Mouse (Mus musculus): ENCODE measurements around the gene Glyat.
A peak's percentile ranks its signal among the peaks of the same experiment; 100 is the strongest.
"Not testable (repeated sequence)": the region's sequence is repeated elsewhere in the genome, so short reads cannot be mapped to it uniquely, and the experiment has no call there.

The Glyat gene

GRCm38 (mm10) chr19:12633176-12633575 lies at the start of gene Glyat:
TSS of gene Glyat (plus strand) at chr19:12633308.
- DNase-seq (ENCODE audit: low spot score in 2 of 2), result peak in 1 of 2 experiments; percentile 15

- DNase-seq (ENCODE audit: low spot score in 2 of 2), result no peak
Measured at GRCm38 (mm10) chr19:12585310-12585709, 47.8 kb upstream of the Glyat start.

GRCm38 (mm10) chr19:12591908-12592307 lies 41.2 kb upstream of the Glyat start:
- peak; percentile 64 to 74 for DNase-seq (ENCODE audit: low spot score in 2 of 2)

GRCm38 (mm10) chr19:12595135-12595529 lies 38.0 kb upstream of the Glyat start:
- DNase-seq (ENCODE audit: low spot score in 2 of 2), result no peak

- peak; percentile 28 to 71 for DNase-seq (ENCODE audit: low spot score in 2 of 2)
Measured at GRCm38 (mm10) chr19:12595530-12596289, 37.4 kb upstream of the Glyat start.

- no peak for DNase-seq (ENCODE audit: low spot score in 2 of 2)
Measured at GRCm38 (mm10) chr19:12596290-12597072, 36.6 kb upstream of the Glyat start.

GRCm38 (mm10) chr19:12597073-12597405 lies 36.1 kb upstream of the Glyat start:
- no peak for DNase-seq (ENCODE audit: low spot score in 2 of 2)

GRCm38 (mm10) chr19:12598674-12599073 lies 34.4 kb upstream of the Glyat start:
- no peak for DNase-seq (ENCODE audit: low spot score in 2 of 2)

GRCm38 (mm10) chr19:12599674-12600073 lies 33.4 kb upstream of the Glyat start, which contains the start of gene Gm4952:
TSS of gene Gm4952 (plus strand) at chr19:12599974.
- no peak for DNase-seq (ENCODE audit: low spot score in 2 of 2)

GRCm38 (mm10) chr19:12600684-12601480 lies 32.2 kb upstream of the Glyat start:
- DNase-seq (ENCODE audit: low spot score in 2 of 2), result no peak

GRCm38 (mm10) chr19:12608336-12608735 lies 24.8 kb upstream of the Glyat start:
- no peak for DNase-seq (ENCODE audit: low spot score in 2 of 2)

- no peak for DNase-seq (ENCODE audit: low spot score in 2 of 2)
Measured at GRCm38 (mm10) chr19:12613646-12614045, 19.5 kb upstream of the Glyat start.

GRCm38 (mm10) chr19:12634259-12634658 lies 1.2 kb downstream of the Glyat start:
- no peak for DNase-seq (ENCODE audit: low spot score in 2 of 2)

- DNase-seq (ENCODE audit: low spot score in 2 of 2), result no peak
Measured at GRCm38 (mm10) chr19:12634963-12635362, 1.9 kb downstream of the Glyat start.

GRCm38 (mm10) chr19:12636863-12637262 lies 3.8 kb downstream of the Glyat start:
- peak in 1 of 2 experiments; percentile 2 for DNase-seq (ENCODE audit: low spot score in 2 of 2)

GRCm38 (mm10) chr19:12638049-12638448 lies 4.9 kb downstream of the Glyat start:
- DNase-seq (ENCODE audit: low spot score in 2 of 2), result no peak

- no peak for DNase-seq (ENCODE audit: low spot score in 2 of 2)
Measured at GRCm38 (mm10) chr19:12649511-12649910, 16.4 kb downstream of the Glyat start.

GRCm38 (mm10) chr19:12666156-12666555 lies 33.0 kb downstream of the Glyat start:
- DNase-seq (ENCODE audit: low spot score in 2 of 2), result no peak

- not testable (repeated sequence) for DNase-seq (ENCODE audit: low spot score in 2 of 2)
Measured at GRCm38 (mm10) chr19:12668601-12669000, 35.5 kb downstream of the Glyat start.

- no peak for DNase-seq (ENCODE audit: low spot score in 2 of 2)
Measured at GRCm38 (mm10) chr19:12670139-12670538, 37.0 kb downstream of the Glyat start, which contains the start of gene Olfr1442. TSS of gene Olfr1442 (plus strand) at chr19:12670439.

GRCm38 (mm10) chr19:12671051-12671450 lies 37.9 kb downstream of the Glyat start:
- no peak for DNase-seq (ENCODE audit: low spot score in 2 of 2)

- no peak for DNase-seq (ENCODE audit: low spot score in 2 of 2)
Measured at GRCm38 (mm10) chr19:12677812-12678211, 44.7 kb downstream of the Glyat start, which contains the start of gene Olfr1443. TSS of gene Olfr1443 (plus strand) at chr19:12678112.

All from spleen, postnatal 4 days (tissue).